Mouse (Mus musculus) large intestine, adult 2 months (tissue): ENCODE data around the gene Gjb1. TPM values are rescaled to one million over a fixed set of nuclear protein-coding genes. Genes with fewer than 3 reads are reported as not detected.
"Not testable (repeated sequence)": the region's sequence is repeated elsewhere in the genome, so short reads cannot be mapped to it uniquely, and the experiment has no call there.

Experiments used
- DNase-seq: peaks from one replicate; pipeline ENCODE4 v3.0.0-alpha.2; 2012; ENCODE audit warnings: low read depth, low spot score
- WGBS: fragments of 180-500 bp; shearing (Covaris S2); methylation state at CpG from one replicate; pipeline ENCODE4 v1.1.7; 2018; 5-methylcytosine and 5-hydroxymethylcytosine counted together
- polyA plus RNA-seq: library from polyadenylated mRNA; depleted of rRNA; stranded (reverse); fragments of >200 nt; gene quantifications from 2 replicates; pipeline ENCODE4 v1.2.3, GENCODE M21; 2012; rRNA removed

Gene Gjb1
- 88.4 and 102 TPM in 2 replicates for polyA plus RNA-seq

GRCm38 (mm10) chrX:101376190-101376968, at the start of gene Gjb1:
Gjb1 (plus strand) TSS chrX:101376378.
- WGBS: 33% methylated on average over 7 of the region's 7 CpGs
- DNase-seq: no peak

GRCm38 (mm10) chrX:101329372-101330028, 46.7 kb upstream of the Gjb1 start:
- DNase-seq: peak; percentile 16
- 23% methylated on average over 9 of the region's 10 CpGs for WGBS

- 37% methylated on average over 9 of the region's 9 CpGs for WGBS
- DNase-seq: no peak
These were observed 44.2 kb upstream of the Gjb1 start for GRCm38 (mm10) chrX:101332031-101332374.

- peak; percentile 80 for DNase-seq
- WGBS: 12% methylated on average over 45 of the region's 49 CpGs
These were observed 43.6 kb upstream of the Gjb1 start for GRCm38 (mm10) chrX:101332375-101333211.

GRCm38 (mm10) chrX:101334606-101335005, 41.6 kb upstream of the Gjb1 start:
- WGBS: 88% methylated on average over 5 of the region's 5 CpGs
- DNase-seq: no peak

GRCm38 (mm10) chrX:101338666-101339065, 37.5 kb upstream of the Gjb1 start:
- no peak for DNase-seq
- WGBS: 45% methylated on average over 4 of the region's 4 CpGs

- DNase-seq: not testable (repeated sequence)
- WGBS: 75% methylated on average over 2 of the region's 2 CpGs
These were observed 33.3 kb upstream of the Gjb1 start for GRCm38 (mm10) chrX:101342837-101343236.

GRCm38 (mm10) chrX:101345456-101345855, 30.7 kb upstream of the Gjb1 start:
- no peak for DNase-seq
- 86% methylated on average over 2 of the region's 2 CpGs for WGBS

GRCm38 (mm10) chrX:101346475-101346874, 29.7 kb upstream of the Gjb1 start:
- no peak for DNase-seq
- 70% methylated on average over 4 of the region's 4 CpGs for WGBS

GRCm38 (mm10) chrX:101351188-101351587, 25.0 kb upstream of the Gjb1 start:
- DNase-seq: no peak
- 32% methylated on average over 4 of the region's 4 CpGs for whole genome bisulfite sequencing

- 61% methylated on average over 4 of the region's 4 CpGs for WGBS
- not testable (repeated sequence) for DNase-seq
These were observed 17.3 kb upstream of the Gjb1 start for GRCm38 (mm10) chrX:101358902-101359301.

GRCm38 (mm10) chrX:101369001-101369400, 7.2 kb upstream of the Gjb1 start:
- no peak for DNase-seq
- WGBS: 63% methylated on average over 7 of the region's 7 CpGs

- 54% methylated on average over 3 of the region's 3 CpGs for WGBS
- no peak for DNase-seq
These were observed 5.6 kb upstream of the Gjb1 start for GRCm38 (mm10) chrX:101370573-101370972.

GRCm38 (mm10) chrX:101372946-101373345, 3.2 kb upstream of the Gjb1 start:
- 88% methylated on average over 5 of the region's 5 CpGs for WGBS
- no peak for DNase-seq

GRCm38 (mm10) chrX:101377076-101377475, 898 bp downstream of the Gjb1 start:
- DNase-seq: peak; percentile 53
- 26% methylated on average over 4 of the region's 4 CpGs for WGBS

- 31% methylated on average over 1 of the region's 1 CpGs for WGBS
- no peak for DNase-seq
These were observed 3.6 kb downstream of the Gjb1 start for GRCm38 (mm10) chrX:101379744-101380143.

- DNase-seq: no peak
- WGBS: 49% methylated on average over 18 of the region's 18 CpGs
These were observed 7.3 kb downstream of the Gjb1 start for GRCm38 (mm10) chrX:101383455-101383854.

- no peak for DNase-seq
- WGBS: 57% methylated on average over 32 of the region's 32 CpGs
These were observed 8.4 kb downstream of the Gjb1 start for GRCm38 (mm10) chrX:101384439-101385137.

GRCm38 (mm10) chrX:101386222-101386621, 10.0 kb downstream of the Gjb1 start:
- WGBS: 42% methylated on average over 4 of the region's 4 CpGs
- no peak for DNase-seq
